Mouse (Mus musculus) layer of hippocampus, adult 18-20 months (tissue): ENCODE results near the gene Abl2. TPM values are rescaled to one million over a fixed set of nuclear protein-coding genes. Genes with fewer than 3 reads are reported as not detected.

ENCODE experiments used
- DNase-seq, 2 experiments: peaks; one replicate each; pipeline ENCODE4 v3.0.0; 2022; ENCODE audit warnings: low spot score in 2 of 2
- total RNA-seq, 2 experiments: library from RNA; stranded (reverse); gene quantifications; 2 replicates each; pipeline ENCODE4 v1.2.3; 2021

The Abl2 gene
- total RNA-seq, 2 experiments from 2014 or later = 83.1 to 89.9 TPM

DNA sequence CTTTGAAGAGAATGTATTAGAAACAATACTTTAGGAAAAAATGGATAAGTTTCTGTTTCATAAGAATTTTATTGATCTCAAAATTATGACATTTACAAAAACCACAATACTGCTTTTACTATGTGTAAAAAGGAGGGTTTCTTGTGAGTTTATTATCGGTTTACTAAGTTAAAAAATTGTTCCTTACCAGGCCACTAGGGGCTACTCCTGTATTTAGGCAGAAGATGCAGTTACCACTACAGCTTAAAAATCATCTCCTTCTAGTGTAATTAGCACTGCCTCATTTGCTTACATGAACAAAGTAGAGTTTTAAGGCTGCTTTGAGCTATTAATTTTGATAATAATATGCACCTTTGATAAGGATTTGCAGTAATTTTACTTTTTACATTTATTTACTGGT, 25.6 kb downstream of the Abl2 start:
- DNase-seq = no peak

DNA sequence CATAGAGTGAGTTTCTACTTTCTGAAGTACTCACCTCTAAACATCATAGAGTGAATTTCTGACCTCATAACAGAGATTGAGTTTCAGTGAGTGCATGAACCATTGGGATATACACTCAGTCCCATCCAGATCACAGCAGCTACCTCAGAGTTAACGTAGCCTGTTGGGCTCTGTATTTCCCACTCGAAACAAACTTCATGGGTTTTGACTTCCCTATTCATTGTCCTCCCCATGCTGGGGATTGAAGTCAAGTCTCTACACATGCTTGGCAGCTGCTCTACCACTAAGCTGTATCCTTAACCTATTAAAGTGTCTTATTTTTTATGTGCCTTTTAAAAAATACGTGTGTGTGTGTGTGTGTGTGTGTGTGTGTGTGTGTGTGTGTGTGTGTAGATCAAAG, 26.9 kb downstream of the Abl2 start:
- DNase-seq = no peak

DNA sequence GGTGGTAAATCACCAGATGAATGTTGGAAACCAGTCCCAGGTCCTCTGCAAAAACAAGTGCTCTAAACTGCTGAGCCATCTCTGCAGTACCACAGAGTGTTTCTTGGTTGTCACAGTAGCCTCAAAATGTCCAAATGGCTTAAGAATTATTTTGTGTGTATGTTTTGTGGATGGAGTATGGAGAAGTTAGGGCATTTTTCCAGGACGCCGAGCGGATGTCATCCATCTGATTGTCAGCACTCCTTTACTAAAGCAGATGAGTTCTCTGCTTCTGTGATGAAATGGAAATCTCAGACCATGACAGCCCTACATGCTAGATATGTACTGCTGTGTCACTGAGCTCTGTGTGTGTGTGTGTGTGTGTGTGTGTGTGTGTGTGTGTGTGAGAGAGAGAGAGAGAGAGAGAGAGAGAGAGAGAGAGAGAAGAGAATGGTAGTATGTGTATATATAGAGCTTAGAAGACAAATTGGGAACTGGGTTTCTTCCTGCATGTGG, 31.3 kb downstream of the Abl2 start:
- no peak for DNase-seq

DNA sequence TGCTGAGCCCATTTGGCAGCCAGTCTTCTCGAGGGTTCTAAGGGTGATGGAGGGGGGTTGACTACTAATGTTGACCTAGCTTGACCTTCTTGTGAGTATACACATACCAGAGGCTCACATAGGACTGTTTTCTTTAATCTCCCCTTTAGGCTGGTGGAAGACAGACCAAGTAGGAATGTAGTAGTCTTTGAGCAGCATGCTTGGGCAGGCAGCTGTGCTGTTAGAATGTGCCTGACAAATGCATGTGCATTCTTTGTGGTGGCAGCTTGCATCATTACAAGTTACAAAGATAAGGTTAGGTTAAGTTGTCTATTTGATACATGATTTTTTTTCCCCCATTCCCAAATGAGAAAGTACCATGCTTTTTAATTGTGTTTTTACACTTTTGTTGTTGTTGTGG, 31.8 kb downstream of the Abl2 start:
- DNase-seq = no peak

DNA sequence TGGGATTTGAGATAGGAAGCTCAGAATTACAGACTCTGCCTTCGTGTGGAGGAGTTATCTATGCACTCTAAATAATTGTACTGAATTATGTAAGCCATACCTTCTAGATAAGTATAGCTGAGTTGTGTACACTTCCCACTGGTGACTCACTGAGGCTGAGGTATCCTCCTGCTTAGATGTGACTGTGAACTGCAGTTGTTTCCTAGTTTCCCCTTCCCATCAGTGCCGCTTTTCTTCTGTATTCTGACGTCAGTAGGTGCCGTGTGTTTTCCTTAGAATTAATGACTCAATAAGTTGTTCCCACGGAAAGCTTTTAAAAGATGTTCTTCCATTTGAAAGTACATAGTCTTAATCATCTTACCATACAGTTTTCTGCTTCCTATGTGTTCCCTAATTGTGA, 34.7 kb downstream of the Abl2 start:
- DNase-seq = no peak

DNA sequence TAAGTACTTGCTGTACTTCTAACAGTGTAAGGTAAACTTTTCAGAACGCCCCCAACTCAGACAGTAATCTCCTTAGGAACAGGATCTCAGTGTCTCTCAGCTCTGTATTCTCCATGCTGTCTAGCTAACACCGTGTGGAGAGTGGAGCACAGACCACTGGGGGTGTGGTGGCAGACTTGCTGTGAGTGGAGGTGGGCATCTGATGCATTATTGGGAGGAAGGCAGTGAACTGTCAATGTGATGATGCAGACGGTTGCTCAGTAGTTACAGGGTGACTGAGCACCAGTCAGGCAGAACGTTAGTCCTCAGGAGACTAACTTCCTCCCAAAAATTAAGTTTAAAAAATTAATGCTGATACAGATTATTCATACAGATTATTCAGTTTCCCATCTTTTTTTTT, 38.5 kb downstream of the Abl2 start:
- DNase-seq = no peak

DNA sequence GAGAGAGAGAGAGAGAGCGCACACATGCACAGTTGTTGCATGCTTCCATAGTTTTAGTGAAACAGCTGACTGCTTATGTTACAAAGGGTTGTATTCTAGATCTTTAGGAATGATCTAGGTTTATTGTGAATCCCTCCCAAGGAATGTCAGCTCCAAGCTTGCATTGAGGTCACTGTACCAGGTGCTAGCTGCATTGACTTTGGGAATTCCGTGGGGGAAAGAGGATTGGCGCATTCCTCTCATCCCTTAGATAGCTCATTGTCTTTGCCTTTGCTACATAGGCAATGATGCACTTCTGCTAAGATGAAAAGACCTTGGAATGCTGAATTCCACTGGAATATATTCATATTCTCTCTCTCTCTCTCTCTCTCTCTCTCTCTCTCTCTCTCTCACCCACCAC, 44.0 kb downstream of the Abl2 start:
- no peak for DNase-seq

DNA sequence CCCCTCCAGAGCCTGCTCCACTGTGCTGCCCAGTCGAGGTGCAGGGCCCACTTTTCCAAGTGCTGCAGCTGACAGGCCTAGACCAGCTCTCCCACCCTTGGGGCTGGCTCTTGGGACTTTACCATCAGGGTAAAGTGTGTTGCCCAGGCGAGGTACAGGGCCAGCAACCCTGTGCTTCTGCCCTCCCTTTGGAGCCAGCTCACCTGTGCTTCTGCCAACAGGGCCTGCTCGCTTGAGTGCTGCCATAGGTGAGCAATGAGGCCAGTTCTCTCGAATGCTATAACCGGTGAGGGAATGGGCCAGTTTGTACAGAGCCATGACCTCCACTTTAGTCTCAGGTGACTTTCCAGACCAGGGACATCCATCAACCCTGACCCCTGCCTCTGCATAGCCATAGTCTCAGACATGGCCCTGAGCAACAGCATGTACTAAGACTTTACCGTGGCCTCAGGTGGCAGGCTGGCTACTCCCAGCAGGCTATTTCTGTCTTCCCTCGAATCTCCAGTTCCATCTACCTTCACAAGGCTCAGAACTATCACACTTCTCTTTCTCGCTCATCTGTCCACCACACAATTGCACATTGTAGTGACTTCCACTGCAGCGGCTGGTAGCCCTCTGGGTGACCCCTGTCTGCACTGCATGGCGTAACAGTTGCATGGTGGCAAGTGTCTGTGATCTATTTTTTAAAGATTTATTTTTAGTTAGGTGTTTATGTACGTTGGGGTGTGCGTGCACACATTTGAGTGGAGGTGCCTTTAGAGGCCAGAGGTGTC, 46.7 kb downstream of the Abl2 start:
- DNase-seq = no peak

DNA sequence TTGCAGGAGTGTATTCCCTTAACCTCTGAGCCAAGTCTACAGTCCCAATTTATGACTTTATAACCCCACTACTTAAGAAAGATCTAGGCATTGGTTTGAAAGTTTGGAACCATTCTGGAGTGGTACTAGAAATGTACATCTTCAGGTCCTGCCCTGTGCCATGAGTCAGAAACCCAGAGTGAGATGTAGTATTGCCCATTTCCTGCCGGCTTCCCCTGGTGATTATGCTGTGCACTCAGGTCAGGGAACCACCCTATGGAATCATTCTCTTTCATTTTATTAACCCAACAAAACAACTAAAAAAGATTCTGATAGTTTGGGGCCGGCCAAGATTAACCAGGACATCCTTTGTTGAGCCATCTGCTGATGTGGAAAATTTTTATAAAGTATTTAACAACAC, 47.4 kb downstream of the Abl2 start:
- no peak for DNase-seq

DNA sequence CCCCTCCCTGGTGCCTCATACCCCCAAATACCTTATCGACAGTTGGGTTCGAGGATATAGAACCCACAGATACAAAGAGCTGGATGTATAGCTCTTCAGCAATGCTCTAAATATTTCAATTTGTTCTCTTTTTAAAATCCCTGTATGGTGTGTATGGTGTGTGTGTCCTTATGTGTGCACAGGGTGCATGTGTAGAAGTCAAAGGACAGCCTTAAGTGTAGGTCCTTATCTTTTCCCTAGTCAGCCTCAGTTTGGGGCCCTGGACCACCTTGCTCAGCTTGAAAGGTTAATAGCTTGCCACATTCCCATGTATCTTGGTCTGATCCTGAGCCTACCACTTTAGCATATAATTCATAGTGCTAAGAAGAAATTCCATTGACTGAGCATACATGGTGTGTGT, 49.9 kb downstream of the Abl2 start:
- no peak for DNase-seq

DNA sequence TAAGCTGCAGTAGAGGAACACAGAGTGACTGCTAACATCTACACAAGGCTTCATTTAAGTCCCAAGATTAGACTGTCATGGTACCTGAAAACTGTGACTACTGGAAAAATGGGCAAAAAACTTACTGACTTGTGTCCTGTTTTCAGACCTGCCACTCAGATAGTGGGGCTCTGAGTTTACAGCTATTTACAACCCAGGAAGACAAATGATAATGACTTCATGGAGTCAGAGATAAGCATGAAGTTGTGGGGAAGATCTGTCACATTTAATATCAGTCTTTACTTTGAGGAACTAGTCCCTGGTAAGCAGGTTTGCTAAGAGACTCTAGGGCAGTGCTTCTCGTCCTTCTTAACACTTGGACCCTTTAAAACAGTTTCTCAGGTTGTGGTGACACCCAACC, 51.7 kb downstream of the Abl2 start:
- DNase-seq = no peak

DNA sequence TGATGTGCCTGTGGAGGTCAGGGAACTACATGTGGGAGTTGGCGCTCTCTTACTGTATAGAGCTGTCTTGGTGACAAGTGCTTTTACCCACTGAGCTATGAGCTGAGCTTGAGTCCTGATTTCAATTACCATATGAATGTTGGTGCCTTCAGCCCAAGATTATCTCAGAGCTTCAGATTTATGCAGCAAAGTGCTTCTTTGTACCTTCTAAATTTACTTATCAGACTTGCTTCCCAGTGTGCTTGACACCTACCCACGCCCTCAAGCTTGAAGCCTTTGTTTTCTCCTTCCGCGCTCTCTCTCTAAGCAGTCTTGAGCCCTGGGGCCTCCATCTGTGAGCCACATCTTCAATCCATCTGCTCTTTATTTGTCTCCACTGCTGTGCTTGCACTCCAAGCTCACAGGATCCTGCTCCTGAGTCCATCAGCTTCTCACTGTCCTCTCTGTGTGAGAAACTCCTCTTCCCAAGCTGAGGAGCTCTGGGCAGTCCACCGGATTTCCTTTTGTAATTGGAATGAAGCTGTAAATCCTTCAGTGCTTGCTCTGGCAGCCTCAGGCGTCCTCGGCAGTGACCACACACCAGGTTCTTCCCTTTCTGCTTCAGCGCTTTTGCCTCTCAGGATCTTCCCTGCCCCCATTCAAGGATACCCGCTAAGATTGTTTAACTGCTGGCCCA, 55.4 kb downstream of the Abl2 start:
- DNase-seq = peak in 1 of 2 experiments; percentile 73

DNA sequence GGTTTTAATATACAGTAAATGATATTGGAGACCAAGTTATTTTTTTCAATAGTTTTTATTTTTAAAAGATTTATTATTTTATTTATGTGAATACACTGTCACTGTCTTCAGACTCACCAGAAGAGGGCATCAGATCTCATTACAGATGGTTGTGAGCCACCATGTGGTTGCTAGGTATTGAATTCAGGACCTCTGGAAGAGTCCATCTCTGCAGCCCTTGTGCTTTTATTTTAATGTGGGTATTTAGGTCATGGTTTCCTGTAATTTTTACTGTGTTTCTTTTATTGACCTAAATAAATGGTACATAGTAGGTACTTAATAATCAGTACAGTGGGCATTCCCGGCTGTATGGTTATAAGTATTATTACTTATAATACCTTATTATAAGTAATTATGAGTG, 56.1 kb downstream of the Abl2 start:
- no peak for DNase-seq

DNA sequence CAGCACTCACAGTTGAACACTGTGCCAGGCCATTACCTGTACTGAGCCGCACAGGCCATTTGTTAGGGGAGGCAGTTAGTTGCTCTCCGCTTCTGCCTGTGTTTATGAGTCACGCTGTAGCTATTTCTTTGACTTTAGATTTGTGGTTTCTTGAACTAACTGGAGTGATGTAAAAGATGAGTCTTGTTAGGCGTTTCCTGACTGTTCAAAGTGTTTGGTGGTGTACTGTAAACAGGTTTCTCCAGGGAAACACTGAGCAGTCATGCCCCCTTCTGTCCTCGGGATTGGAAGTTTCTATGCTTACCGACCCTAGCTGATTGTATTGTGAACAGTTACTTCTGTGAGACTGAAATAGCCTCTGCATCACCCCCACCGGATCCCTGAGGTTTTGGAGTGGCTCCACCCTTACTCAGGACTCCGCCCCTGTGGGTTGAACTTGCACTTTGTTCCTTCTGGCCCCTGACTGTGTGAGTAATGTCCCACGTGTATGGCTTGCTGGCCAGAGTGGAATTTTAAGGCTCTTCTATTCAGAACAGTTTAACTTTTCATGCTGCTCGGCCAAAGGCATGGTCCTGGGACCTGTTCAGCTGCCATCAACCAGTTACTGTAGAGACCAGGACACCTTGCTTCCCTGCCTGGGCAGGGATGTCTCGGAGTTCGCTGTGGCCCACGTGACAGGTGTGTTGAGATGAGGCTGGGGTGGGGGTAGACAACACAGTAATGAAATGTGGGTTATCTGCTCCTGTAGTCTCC, 57.0 kb downstream of the Abl2 start:
- no peak for DNase-seq

DNA sequence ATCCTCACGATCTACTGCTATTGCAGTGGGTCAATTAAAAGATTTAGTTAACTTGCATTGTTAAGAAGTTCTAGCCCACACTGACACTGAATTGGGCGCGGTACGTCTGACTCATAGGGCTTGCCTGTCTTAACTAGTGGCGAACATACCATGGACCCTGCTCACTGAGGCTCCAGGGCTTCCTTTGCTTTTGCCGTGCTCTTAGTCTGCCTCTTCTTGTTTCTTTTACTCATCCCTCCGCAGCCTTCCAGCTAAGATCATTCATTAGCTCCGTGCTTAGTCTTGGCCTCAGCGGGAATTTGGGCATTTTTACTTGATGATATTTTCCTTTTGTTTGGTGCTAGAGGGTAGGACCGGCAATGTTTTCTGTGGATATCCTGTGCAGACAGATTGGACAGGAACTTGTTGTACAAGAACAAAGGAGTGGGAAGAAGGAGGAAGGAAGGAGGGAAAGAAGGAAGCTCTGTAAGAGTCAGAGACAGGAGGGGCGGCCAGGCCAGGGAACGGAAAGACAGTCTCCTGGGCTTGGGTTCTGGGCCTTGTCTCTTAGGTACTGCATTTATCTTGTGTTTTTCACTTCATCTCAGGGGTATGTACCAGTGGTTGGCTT, 58.5 kb downstream of the Abl2 start:
- DNase-seq = no peak

DNA sequence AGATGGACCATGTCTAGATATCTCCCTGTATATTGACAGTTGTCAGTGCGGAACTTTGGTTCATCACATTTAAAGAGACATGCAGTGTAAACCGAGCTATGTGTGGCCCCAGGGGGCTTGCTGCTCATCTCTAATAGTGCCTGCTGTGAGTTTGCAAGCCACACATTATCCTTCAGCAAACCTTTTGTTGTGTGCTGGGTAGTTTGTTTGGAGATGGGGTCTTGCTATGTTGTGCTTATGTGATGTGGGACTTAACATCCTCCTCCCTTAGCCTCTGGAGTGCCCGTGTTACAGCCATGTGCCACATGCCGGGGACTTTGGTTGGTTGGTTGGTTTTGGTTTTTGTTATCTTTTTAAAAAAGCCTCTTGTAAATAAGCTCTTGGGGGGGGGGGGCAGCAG, 59.2 kb downstream of the Abl2 start:
- DNase-seq = no peak

DNA sequence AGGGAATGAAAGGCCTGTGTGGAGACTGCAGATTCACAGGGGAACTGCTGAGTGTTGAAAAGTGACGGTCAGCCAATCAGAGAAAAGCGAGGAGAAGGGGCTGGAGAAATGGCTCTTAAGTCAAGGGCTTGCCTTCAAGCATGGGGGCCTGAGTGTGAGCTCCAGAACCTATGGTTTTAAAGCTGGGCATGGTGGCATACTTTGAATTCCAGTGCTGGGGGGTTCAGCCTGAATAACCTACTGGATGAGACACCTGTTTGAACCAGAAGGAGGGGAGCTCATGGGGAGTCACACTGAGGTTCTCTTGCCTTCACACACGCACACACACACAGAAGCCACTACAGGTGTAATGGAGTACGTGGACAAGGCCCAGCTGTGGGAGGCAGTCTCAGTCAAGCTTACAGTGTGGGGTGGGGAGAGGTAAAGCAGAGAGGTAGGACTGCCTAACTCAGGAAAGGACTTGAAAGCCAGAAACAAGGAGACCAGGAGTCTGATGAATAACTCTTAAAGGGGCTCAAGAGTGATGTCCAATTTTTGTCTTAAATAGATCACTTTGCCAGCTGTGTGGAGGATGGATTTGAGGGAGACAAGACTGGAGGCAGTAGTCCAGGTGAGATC, 61.8 kb downstream of the Abl2 start:
- no peak for DNase-seq

DNA sequence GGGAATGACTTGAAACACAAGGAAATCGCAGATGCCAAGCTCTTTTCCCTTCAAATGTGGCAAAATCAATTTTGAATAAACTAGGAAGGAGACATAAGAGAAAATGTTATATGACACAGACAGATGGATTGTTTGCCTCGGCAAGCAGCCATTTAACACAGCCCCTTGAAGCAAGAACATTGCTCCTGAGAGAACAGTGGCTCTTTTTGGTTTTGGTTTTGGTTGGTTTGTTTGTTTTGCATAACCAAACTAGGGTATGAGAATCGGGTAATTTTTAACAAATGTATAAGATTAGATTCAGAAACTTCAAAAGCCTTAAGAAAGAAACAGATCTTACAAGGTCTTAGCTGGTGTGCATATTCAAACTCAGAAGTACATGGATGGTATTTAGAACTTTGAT, 62.4 kb downstream of the Abl2 start:
- no peak for DNase-seq

DNA sequence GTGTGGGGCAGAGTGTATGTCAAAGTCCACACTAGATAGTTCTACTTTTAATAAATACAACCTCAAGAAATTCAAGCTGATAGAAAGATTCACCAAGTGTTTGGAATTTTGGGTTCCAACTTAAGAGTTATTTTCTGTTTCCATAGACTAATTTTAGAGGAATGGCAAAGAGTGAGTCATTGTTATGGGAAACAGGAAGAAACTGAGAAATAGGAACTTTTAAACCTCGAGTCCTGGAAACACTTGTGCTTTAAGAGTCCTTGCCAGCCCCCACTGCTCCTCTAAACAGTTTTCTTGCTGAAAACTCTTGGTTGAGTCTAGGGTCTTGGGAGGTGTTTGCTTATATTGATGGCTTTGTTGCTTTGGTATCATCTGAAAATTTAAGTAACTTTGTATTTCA, 65.6 kb downstream of the Abl2 start:
- DNase-seq = no peak

DNA sequence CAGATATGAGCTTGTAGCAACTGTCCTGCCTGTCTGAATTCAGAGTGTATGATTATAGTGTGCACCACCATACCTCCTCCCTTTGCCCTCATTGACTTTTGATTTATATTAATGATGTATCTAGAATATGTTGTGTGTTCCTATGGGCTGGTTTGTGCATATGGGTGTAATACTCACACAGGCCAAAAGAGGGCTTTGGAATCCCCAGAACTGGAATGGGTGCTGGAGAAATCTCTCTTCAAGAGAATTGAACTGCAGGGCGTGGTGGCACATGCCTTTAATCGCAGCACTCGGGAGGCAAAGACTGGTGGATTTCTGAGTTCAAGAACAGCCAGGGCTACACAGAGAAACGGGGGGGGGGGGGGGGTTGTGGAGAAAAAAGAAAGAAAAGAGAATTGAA, 68.1 kb downstream of the Abl2 start:
- DNase-seq = no peak

DNA sequence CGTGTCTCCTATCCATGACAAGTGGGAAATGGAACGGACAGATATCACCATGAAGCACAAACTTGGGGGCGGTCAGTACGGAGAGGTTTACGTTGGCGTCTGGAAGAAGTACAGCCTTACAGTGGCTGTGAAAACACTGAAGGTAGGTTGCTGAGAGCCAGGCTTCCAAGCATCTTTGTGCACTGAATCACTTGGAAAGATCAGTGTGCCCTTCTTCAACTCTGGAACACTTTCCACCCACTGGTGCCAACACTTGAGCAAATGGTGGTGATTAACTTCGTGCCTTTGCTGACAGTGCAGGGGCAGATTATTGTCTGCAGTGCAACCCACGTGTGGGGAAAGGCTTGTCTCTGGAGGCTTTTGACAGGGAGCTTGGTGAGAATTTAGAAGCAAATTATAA, 71.4 kb downstream of the Abl2 start:
- DNase-seq = no peak
